Mouse (Mus musculus) hindbrain, postnatal 0 days (tissue): Measurements from ENCODE around the gene Tmem132a. TPM values are rescaled to one million over a fixed set of nuclear protein-coding genes. Genes with fewer than 3 reads are reported as not detected.

Experiments
- ATAC-seq: fragments of 200-750 bp; cut with Nextera tagmentation; 2 replicates; pipeline ENCODE4 v1.8.0; 2017; ENCODE audit warnings: mild to moderate bottlenecking, moderate TSS enrichment, moderate library complexity
- DNase-seq: peaks from one replicate; pipeline ENCODE4 v3.0.0-alpha.2; 2015; ENCODE audit warnings: low spot score
- H3K27ac ChIP-seq: fragments of 300-500 bp; sonication (generic); 2 replicates; pipeline ENCODE4 v1.5.1; 2014; ENCODE audit warnings: mild to moderate bottlenecking
- H3K27me3 ChIP-seq: fragments of 300-500 bp; sonication (generic); 2 replicates; pipeline ENCODE4 v1.6.1; 2014; ENCODE audit warnings: low read length, mixed read lengths; ENCODE audit not compliant: insufficient read depth
- H3K36me3 ChIP-seq: fragments of 300-500 bp; sonication (generic); 2 replicates; pipeline ENCODE4 v1.6.1; 2014; ENCODE audit warnings: low read length, mixed read lengths; ENCODE audit not compliant: insufficient read depth
- H3K4me1 ChIP-seq: fragments of 300-500 bp; sonication (generic); 2 replicates; pipeline ENCODE4 v1.6.1; 2014; ENCODE audit warnings: antibody characterized with exemption, low read length, mixed read lengths; ENCODE audit not compliant: insufficient read depth
- H3K4me2 ChIP-seq: fragments of 300-500 bp; sonication (generic); 2 replicates; pipeline ENCODE4 v1.6.1; 2014; ENCODE audit warnings: low read depth, mild to moderate bottlenecking, low read length, moderate library complexity, mixed read lengths
- H3K4me3 ChIP-seq: fragments of 300-500 bp; sonication (generic); 2 replicates; pipeline ENCODE4 v1.5.1; 2014; ENCODE audit warnings: low read length
- H3K9ac ChIP-seq: fragments of 300-500 bp; sonication (generic); replicated peaks from 2 replicates; pipeline ENCODE4 v1.6.1; 2014; ENCODE audit warnings: mild to moderate bottlenecking, low read length, moderate library complexity, mixed read lengths
- H3K9me3 ChIP-seq: fragments of 300-500 bp; sonication (generic); 2 replicates; pipeline ENCODE4 v1.6.1; 2016; ENCODE audit warnings: low read length, mixed read lengths
- CTCF ChIP-seq: IDR thresholded peaks from 2 replicates; pipeline ENCODE4 v1.5.1; 2016; ENCODE audit warnings: antibody characterized with exemption, control low read depth, low read depth
- WGBS: fragments of 180-500 bp; shearing (Covaris S2); extraction: QIAGEN DNeasy Blood & Tissue Kit; methylation state at CpG from one replicate; pipeline ENCODE4 v1.1.7; 2014; 5-methylcytosine and 5-hydroxymethylcytosine counted together
- polyA plus RNA-seq: library from polyadenylated mRNA; unstranded; fragments of >200 nt; fragmentation: Nextera tagmentation; extraction: Ambion mirVana; gene quantifications from 2 replicates; pipeline ENCODE4 v1.2.1, GENCODE M21; 2015
- total RNA-seq: library from RNA; depleted of rRNA; stranded (reverse); fragments of >200 nt; gene quantifications from 2 replicates; pipeline ENCODE4 v1.2.3, GENCODE M21; 2014

The Tmem132a gene
- total and polyA plus RNA-seq, 2 experiments from 2014 or later, result 141 to 359 TPM

- H3K9me3 ChIP-seq, result peaks cover 2% of the 10 kb centered on the region; the same call in 1 of the 2 replicates
- H3K27ac ChIP-seq, result peak overlapping the region; percentile 98
- H3K27me3 ChIP-seq, result no peaks in the 10 kb centered on the region
- H3K4me1 ChIP-seq, result peaks cover 18% of the 10 kb centered on the region
- WGBS, result 31% methylated on average over 7 of the region's 7 CpGs
- DNase-seq (no peak), ATAC-seq (no peak)
- peak overlapping the region; percentile 66; the same call in 1 of the 2 replicates for H3K9ac ChIP-seq
- peak overlapping the region; percentile 91 for H3K4me2 ChIP-seq
- peak; percentile 47 for TF ChIP-seq CTCF
- no peaks in the 10 kb centered on the region for H3K36me3 ChIP-seq
- peak overlapping the region; percentile 66 for H3K4me3 ChIP-seq
These were observed 10.6 kb upstream of the Tmem132a start for GRCm38 (mm10) chr19:10880085-10880974.

- Histone ChIP-seq H3K36me3 (peaks cover 12% of the 10 kb centered on the region), H3K4me1 (peaks cover 18% of the 10 kb centered on the region), H3K27ac (no peak overlapping the region), H3K4me2 (no peak overlapping the region), H3K4me3 (no peak overlapping the region), H3K27me3 (no peaks in the 10 kb centered on the region), H3K9ac (no peak overlapping the region), H3K9me3 (no peaks in the 10 kb centered on the region)
- TF ChIP-seq CTCF, result no peak
- WGBS, result 83% methylated on average over 7 of the region's 7 CpGs
- ATAC-seq, result no peak
- DNase-seq, result no peak
These were observed 8.6 kb upstream of the Tmem132a start for GRCm38 (mm10) chr19:10878201-10878837.

GRCm38 (mm10) chr19:10871328-10871961 is 1.7 kb upstream of the Tmem132a start:
- H3K4me3 ChIP-seq, result no peak overlapping the region
- no peak for ATAC-seq

GRCm38 (mm10) chr19:10870676-10871075 is 936 bp upstream of the Tmem132a start:
- H3K9ac ChIP-seq, result no peak overlapping the region
- DNase-seq (no peak), ATAC-seq (no peak)
- TF ChIP-seq CTCF, result no peak
- H3K4me3 ChIP-seq, result no peak overlapping the region
- peak overlapping the region; percentile 87; the same call in 1 of the 2 replicates for H3K27ac ChIP-seq
- H3K4me1 ChIP-seq, result peaks cover 10% of the 10 kb centered on the region
- no peak overlapping the region for H3K4me2 ChIP-seq
- WGBS, result 88% methylated on average over 3 of the region's 3 CpGs
- no peaks in the 10 kb centered on the region for H3K27me3 ChIP-seq
- H3K9me3 ChIP-seq, result no peaks in the 10 kb centered on the region
- peaks cover 41% of the 10 kb centered on the region for H3K36me3 ChIP-seq

More at GRCm38 (mm10) chr19:10871328-10871961, 1.7 kb upstream of the Tmem132a start:
- H3K27ac ChIP-seq, result no peak overlapping the region
- H3K9me3 ChIP-seq, result no peaks in the 10 kb centered on the region
- no peak overlapping the region for H3K4me2 ChIP-seq
- H3K27me3 ChIP-seq, result no peaks in the 10 kb centered on the region
- H3K9ac ChIP-seq, result no peak overlapping the region
- peaks cover 35% of the 10 kb centered on the region for H3K36me3 ChIP-seq
- no peak for DNase-seq
- 76% methylated on average over 14 of the region's 14 CpGs for WGBS
- TF ChIP-seq CTCF, result no peak
- peaks cover 10% of the 10 kb centered on the region for H3K4me1 ChIP-seq

- DNase-seq (peak; percentile 91), ATAC-seq (peak; percentile 93)
- peak overlapping the region; percentile 87 for H3K27ac ChIP-seq
- H3K4me3 ChIP-seq, result peak overlapping the region; percentile 73
- peaks cover 10% of the 10 kb centered on the region for H3K4me1 ChIP-seq
- H3K27me3 ChIP-seq, result no peaks in the 10 kb centered on the region
- peaks cover 52% of the 10 kb centered on the region for H3K36me3 ChIP-seq
- peak overlapping the region; percentile 73 for H3K4me2 ChIP-seq
- H3K9ac ChIP-seq, result peak overlapping the region; percentile 90
- WGBS, result 0% methylated on average over 39 of the region's 43 CpGs
- peak; percentile 25 for TF ChIP-seq CTCF
- H3K9me3 ChIP-seq, result no peaks in the 10 kb centered on the region
These were observed 377 bp downstream of the Tmem132a start for GRCm38 (mm10) chr19:10869241-10869885.

- DNase-seq (peak; percentile 41), ATAC-seq (peak; percentile 46)
- Histone ChIP-seq H3K9me3 (no peaks in the 10 kb centered on the region), H3K4me1 (peaks cover 10% of the 10 kb centered on the region), H3K27ac (peak overlapping the region; percentile 87), H3K4me3 (peak overlapping the region; percentile 73), H3K27me3 (no peaks in the 10 kb centered on the region), H3K4me2 (peak overlapping the region; percentile 73), H3K9ac (peak overlapping the region; percentile 90), H3K36me3 (peaks cover 52% of the 10 kb centered on the region)
- under 1% methylated on average over 17 of the region's 17 CpGs for WGBS
- no peak; the same call in 1 of the 2 replicates for TF ChIP-seq CTCF
These were observed 1.1 kb downstream of the Tmem132a start for GRCm38 (mm10) chr19:10868623-10869141.
